Mouse (Mus musculus) ES-E14 (cell line): ENCODE data around the gene Zbtb20.

ENCODE experiments used
- CHD2 ChIP-seq: IDR thresholded peaks from 2 replicates; pipeline ENCODE4 v1.6.1; 2014; ENCODE audit warnings: mild to moderate bottlenecking, low read depth, low read length, inconsistent platforms
- MAFK ChIP-seq: IDR thresholded peaks from 2 replicates; pipeline ENCODE4 v1.6.1; 2014; ENCODE audit warnings: mild to moderate bottlenecking, low read depth, low read length, inconsistent platforms; ENCODE audit not compliant: insufficient read depth

GRCm38 (mm10) chr16:43547323-43548180 is 671.9 kb downstream of the Zbtb20 start:
- TF ChIP-seq CHD2 (no peak), MAFK (no peak)
